Mouse (Mus musculus): ENCODE data around the gene Eef1g.

- TF ChIP-seq TCF12 (IDR thresholded peaks at IDR 0.05; ENCODE audit: insufficient read depth, poor library complexity, severe bottlenecking) (no peak), POLR2A (IDR thresholded peaks at IDR 0.05; ENCODE audit: insufficient read length, low read depth) (no peak), POLR2AphosphoS2 (IDR thresholded peaks at IDR 0.05; ENCODE audit: insufficient read length, low read depth) (no peak), MYOG (IDR thresholded peaks at IDR 0.05; ENCODE audit: control insufficient read depth in 1 of 3, insufficient read depth in 1 of 3, insufficient read length in 2 of 3, low read depth in 2 of 3) (no peak), MAX (IDR thresholded peaks at IDR 0.05; ENCODE audit: low read depth) (no peak), USF1 (IDR thresholded peaks at IDR 0.05; ENCODE audit: low read depth) (no peak), E2F4 (IDR thresholded peaks at IDR 0.05; ENCODE audit: insufficient read depth) (no peak), SRF (IDR thresholded peaks at IDR 0.05; ENCODE audit: control insufficient read depth, insufficient read length, low read depth) (no peak)
Observed at GRCm38 (mm10) chr19:8998546-8998945, 31.7 kb downstream of the Eef1g start.

All from myocyte (in vitro differentiated cells).